Mouse (Mus musculus) bone marrow macrophage, adult 2 months (primary cell): ENCODE data around the gene Olfr1357.

ENCODE experiments used
- CTCF ChIP-seq: IDR thresholded peaks from 2 replicates; pipeline ENCODE4 v1.5.1; 2012; ENCODE audit warnings: low read depth, mild to moderate bottlenecking, low read length, moderate library complexity
- POLR2A ChIP-seq: IDR thresholded peaks from 2 replicates; pipeline ENCODE4 v1.6.1; 2012; ENCODE audit warnings: mild to moderate bottlenecking, low read depth, low read length, borderline replicate concordance

DNA sequence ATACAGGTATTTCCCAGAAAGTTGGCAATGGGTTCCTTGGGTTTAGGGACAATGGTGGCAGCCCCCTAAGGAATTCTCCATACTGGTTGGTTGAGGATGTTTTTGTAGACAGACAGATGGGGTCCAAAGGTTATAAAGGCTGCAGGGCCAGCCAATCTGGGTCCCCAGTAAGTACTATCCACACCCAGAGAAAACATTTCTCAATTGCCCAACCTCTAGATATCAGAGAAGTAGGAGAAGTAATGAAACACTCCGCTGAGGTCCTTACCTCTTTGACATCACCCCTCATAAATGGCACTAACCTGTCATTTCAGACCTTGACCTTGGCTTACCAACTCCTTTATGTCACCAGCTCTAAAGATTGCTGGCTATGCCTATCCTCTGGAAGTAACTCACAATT lies 46.7 kb upstream of the Olfr1357 start:
- no peak for TF ChIP-seq CTCF
- no peak for TF ChIP-seq POLR2A
